Mouse (Mus musculus): ENCODE measurements at regions not wholly inside any gene's neighbourhood (a gene's known extent, or its start where the extent isn't known, plus 50 kb on each side); places are given as distances from the start of the nearest gene placed in this dataset.

DNA sequence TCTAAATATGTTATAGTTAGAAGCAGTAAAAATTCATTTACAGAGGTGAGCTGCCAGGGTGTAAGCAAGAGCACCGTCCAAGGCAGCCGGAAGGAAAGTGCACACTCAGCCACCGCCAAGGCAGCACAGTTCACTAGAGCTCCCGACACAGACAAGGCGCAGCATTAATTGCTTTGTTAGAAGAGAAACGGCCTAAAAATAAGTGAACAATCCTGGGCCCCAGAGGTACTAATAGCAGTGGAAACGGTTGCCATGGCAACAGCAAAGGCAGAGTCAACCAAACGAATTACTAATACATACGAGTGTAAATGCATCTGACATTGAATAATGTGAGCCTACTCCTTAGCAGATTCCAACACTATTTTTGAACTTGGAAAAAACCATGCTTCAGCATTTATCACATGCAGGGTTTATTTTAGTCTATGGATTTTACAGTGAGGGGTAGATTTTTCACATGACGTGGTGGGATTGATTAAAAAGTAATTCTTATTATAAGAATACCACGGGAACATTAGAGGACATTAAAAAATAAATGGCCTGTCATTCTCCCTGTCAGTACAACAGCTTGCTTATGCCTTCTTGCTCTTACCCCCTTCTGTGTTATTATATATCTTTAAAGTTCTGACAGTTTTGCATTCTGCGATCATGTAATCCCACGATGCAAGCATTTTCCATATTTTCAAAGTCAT, 62.5 kb downstream of the Cavin4 start:
- ChIA-PET POLR2A (no interaction called here), CTCF (no interaction called here)

DNA sequence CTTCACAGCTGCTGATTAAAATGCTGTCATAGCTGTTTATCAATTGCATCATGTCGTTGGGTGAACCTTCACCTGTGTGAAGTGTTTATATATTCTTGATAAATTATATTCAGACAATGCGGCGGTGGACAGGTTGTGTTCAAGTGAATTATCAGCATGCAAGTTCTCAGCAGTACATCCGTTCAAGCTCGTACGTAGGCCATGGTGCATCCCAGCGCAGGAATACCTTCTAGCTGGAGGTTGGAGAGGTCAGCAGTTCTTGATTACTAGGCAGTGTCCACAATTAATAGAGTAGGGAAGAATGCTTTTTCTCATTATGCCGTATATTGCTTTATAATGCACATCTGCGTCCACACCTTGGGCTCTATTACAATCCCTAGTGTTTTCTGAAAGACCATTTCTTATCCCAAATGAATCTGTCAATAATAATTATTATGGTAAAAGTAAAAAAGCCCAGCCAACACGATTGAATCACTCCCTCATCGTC, 63.1 kb downstream of the Cavin4 start:
- POLR2A ChIA-PET: no interaction called here
- CTCF ChIA-PET: no interaction called here

DNA sequence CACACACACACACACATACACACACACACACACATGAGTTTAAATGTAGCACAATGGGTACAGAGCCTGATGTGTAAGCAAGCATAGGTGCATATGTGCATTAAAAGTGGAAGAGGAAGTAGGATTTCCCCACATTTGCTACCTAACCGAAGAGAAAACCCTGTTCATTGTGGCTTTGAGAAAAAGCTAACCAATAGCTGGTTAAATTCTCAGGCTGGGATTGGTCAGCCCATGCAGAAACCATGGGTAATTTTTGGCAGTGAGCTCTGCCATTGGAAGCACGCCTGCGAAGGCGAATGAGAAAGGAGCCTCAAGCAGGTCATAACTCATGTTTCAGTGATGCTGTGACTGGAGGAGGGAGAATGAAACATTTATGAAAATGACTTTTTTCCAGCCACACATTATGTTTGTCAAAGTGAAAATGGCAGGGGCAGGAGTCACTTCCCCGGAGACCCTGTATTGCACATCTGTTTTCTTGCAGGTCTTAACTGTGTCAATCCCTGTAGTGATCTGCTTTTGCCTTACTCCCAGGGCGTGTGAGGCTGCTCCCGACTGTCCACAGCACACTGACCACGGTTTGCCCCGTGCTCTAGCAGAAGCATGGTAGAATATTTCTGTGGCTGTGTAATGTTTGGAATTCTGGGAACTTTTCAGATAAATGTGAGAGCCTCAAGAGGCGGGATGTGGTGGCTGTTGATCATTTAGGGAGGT, 71.7 kb downstream of the Cavin4 start:
- ChIA-PET CTCF (interaction anchor here in 1 of 4 experiments (2.0 kb wide), 1 partner anchor 44 kb away, joined by 6 read pairs; no protein-coding TSS in a partner anchor), POLR2A (interaction anchor here in 1 of 4 experiments (1.1 to 1.5 kb wide), 2 partner anchors 26 to 39 kb away, joined by 3 to 4 read pairs; no protein-coding TSS in a partner anchor)

DNA sequence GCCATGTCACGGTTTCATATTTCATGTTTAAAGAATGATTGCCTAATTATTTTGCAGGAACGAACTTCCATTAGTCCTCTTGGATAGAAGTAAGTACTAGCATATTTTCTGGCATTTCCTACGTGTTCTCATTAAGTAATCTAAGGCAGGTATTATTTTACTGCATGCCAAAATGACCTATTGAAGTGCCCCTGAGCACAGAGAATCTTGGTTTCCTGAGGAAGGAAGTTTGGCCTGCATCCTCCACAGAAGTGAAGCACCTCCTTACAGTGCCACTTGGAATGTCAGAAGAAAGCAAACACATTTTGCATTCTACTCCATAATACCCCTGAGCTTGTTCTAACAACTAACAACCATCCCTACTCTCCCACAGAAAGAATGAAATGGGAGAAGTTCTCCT, 82.9 kb downstream of the Cavin4 start:
- ChIA-PET POLR2A (no interaction called here), CTCF (no interaction called here)

DNA sequence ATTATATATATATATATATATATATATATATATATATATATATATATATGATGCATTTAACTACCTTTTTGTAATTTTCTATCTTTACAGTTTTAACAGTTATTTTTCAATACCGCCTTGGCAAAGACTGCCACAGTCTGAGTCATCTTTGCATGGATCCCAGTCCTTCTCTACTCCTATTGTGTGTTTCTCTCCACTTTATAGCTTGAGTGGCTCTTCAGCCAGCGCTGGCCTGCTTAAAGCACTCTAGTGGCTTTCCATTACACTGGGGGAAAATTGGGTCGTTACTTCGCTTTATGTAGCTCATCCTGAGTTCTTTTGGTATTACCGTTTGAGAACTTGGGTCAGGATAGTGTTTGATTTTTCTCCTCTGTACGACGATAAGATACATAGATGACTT, 86.3 kb downstream of the Cavin4 start:
- ChIA-PET POLR2A (no interaction called here), CTCF (no interaction called here)

DNA sequence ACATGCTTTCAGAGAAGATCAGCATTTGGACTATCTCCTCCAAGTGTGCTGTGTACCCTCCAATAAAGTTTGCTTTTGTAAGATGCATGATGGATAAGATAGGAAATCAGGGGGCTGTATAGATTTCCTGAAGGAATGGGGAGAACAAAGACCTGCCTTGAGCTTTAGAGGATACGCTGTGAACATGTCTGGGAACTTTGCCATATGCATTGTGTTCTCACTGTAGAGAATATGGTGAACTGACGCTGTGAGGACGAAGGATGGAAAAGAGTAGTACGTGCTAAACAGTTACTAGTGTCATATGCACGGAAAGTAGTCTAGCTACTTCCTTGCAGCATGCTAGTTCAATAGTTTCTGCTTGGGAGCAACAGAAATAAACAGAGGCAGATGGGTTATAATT, 86.8 kb downstream of the Cavin4 start:
- CTCF ChIA-PET: no interaction called here
- POLR2A ChIA-PET: no interaction called here

DNA sequence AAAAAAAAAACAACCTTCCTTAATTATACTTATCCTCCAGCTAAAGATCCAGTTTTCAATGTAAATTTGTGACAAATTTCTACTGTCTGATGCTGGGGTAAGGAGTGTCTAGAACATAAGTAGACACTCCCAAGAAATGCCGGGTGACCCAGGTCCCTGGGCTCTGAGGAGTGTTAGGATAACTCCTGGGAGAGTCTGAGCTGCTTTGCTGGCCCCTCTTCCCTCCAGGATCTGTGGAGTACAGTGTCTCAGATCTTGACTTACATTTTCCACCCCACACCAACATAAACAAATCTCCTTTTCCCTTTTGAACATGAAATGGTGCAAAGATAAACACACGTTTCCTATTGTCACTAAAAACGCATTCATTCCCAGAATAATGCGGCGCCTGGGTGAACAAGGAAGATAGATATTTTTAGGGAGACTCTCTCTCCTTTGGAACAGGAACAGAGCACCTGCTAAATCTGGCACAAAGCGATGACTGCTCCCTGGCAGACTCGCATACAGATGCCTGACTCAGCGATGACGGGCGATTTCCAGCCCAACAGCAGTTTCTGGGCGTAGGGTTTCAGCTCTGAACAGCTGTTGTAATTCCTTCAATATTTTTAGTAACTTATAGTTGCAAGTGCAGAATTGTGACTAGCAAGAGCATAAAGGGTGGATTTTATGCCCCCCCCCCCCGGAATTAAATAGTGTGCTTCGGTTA, 91.3 kb downstream of the Cavin4 start:
- CTCF ChIA-PET: no interaction called here
- POLR2A ChIA-PET: interaction anchor here in 1 of 4 experiments (0.6 kb wide), 1 partner anchor 659 kb away, joined by 3 read pairs; no protein-coding TSS in a partner anchor

DNA sequence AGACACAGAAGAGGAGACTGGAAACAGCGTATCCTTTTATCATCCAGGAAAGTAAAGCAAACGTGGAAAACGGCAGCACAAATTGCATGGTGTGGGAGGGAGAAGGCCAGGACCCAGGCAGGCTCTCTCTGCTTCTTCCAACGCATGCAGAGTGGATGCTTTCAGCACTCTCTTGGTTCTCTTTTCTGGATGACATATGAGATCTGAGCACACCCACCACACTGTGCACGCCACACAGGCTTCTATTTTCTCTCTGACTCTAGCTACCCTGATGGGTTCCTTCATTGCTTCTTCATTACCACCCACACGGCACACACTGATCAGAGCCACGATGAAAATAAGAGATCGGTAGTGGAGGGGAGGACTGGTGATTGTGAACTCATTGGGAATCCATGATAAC, 97.3 kb downstream of the Cavin4 start:
- CTCF ChIA-PET: no interaction called here
- POLR2A ChIA-PET: interaction anchor here in 1 of 4 experiments (1.4 kb wide), 1 partner anchor 25 kb away, joined by 4 read pairs; no protein-coding TSS in a partner anchor

DNA sequence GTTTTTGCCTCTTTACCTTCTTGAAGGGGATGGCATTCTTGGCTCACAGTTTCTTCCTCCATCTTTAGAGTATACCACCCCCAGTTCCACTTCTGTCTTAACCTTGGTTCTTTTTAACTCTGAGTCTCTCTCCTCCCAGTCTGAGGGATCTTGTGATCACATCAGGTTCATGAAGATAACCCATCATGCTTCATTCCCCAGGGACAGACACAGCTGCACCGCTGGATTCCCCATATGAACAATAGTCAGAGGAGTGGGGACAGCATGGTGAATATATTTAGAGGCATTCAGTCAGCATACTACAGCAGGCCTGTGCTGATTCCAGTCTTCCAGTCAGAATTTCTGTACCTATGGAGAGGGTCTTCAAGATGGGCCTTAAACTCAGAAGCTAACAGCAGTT, 103.1 kb downstream of the Cavin4 start:
- ChIA-PET CTCF (interaction anchor here in 2 of 4 experiments (0.6 to 2.2 kb wide), 2 partner anchors 8 to 12 kb away, joined by 7 read pairs; no protein-coding TSS in a partner anchor), POLR2A (no interaction called here)

DNA sequence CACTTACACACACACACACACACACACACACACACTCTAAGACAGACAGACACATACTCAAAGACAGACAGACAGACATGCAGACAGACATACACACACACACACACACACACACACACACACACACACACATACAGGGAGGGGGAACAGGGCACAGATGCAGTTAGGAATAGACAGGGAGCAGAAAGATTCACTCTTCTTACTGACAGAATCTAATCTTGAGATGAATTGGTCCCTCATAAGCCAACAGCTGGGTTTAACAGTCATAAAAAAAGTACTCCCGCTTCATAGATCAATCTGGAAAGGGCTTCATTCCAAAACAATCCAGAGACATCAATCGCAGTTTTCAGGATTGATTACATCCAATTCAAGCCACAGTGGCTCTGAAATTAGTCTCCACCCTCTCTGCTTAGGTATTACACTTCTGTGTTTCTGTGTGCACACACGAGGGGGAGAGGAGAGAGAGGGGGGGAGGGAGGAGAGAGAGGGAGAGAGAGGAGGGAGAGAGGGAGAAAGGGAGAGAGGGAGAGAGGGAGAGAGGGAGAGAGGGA, 107.2 kb downstream of the Cavin4 start:
- ChIA-PET POLR2A (interaction anchor here in 1 of 4 experiments (0.6 kb wide), 1 partner anchor 37 kb away, joined by 4 read pairs; no protein-coding TSS in a partner anchor), CTCF (interaction anchor here in 2 of 4 experiments (0.9 to 1.6 kb wide), 2 partner anchors 11 to 856 kb away, joined by 3 to 4 read pairs; no protein-coding TSS in a partner anchor)

DNA sequence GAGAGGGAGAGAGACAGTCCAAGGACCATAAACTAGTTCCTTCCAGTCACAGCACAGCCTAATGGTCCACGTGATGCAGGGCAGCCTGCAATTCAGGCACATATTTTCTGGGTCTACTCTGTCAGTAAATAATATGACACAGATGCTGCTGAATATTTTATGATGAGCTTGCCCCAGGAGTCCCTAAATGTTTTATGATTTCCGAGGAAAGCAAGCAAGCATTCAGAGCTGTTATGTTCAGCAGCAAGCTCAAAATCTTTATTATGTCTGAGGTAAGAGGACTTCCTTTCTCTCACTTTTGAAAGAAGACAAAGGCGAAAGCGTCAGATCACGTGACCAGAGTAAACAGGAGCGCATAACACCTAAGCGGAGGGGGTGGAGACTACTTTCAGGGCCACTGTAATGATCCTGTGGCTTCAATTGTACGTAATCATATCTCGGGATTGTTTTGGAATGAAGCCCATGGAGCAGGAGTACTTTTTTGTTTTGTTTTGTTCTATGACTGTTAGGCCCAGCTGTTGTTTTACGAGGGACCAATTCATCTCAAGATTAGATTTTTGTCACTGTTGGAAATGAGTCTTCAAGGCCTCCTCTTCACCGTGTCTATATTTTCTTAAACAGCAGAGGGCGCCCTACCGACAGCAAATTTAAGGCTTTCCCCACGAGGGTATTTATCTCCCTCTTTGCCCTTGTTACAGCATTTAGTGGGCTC, 107.8 kb downstream of the Cavin4 start:
- ChIA-PET CTCF (interaction anchor here in 2 of 4 experiments (0.8 to 1.6 kb wide), 4 partner anchors 10 to 856 kb away, joined by 3 to 5 read pairs (median 4); no protein-coding TSS in a partner anchor), POLR2A (interaction anchor here in 2 of 4 experiments (0.6 to 1.2 kb wide), 2 partner anchors 37 to 705 kb away, joined by 3 to 4 read pairs; no protein-coding TSS in a partner anchor)

DNA sequence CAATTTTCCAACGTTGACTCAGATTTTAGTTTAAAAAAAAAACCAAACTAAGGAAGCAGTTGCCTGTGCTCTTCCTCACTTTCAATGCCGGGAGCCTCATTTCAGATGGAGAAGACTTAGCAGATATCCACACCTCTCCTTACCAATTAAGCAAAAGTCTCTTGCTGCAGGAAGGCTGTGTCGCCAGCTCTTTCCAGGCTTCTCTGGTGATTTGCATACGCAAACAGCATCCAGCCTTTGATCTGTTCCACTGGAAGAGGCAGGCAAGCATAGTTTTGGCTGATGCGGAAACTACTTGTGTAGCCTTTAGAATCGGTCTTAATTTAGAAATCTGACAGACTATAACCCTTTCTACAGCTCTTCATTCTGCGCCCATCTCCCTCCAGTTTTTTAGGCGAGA, 108.5 kb downstream of the Cavin4 start:
- POLR2A ChIA-PET: interaction anchor here in 2 of 4 experiments (0.6 to 1.2 kb wide), 2 partner anchors 219 to 706 kb away, joined by 3 read pairs; no protein-coding TSS in a partner anchor
- CTCF ChIA-PET: interaction anchor here in 3 of 4 experiments (0.5 to 1.6 kb wide), 4 partner anchors 49 to 855 kb away, joined by 3 to 5 read pairs (median 4); no protein-coding TSS in a partner anchor

DNA sequence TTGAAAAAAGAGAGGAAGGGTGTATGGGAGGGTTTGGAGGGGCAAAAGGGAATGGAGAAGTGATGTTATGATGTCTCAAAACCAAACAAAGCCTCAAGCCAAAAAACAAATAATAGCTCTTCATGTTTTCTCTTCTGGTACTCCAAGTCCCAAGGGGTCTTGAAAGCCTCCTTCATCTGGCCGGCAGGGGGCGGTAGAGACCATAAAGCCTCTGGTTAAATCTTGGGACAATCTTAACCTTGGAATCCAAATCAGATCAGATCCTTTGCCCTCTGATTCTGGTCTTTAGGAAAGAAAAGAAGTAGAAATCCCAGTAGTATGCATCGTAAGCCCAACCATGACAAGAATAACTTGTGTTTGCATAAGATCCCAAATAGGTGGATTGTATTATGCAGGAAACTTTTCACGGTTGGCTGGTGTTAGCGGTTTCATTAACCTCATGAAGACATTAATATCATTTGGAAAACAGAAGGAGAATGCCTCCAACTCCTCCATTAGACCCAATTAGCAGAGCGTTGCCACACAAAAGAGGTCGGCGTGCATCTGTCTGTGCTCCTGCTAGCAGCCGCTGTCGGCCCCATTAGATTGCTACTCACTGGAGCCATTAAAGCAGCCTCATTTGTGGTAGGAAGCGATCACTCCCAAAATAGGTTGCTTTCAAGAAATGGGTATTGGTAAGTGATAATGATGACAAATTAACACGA, 116.0 kb downstream of the Cavin4 start:
- CTCF ChIA-PET: interaction anchor here in 3 of 4 experiments (0.6 to 1.7 kb wide), 16 partner anchors 12 to 848 kb away, joined by 3 to 7 read pairs (median 4); partner anchors contain the start of genes Mrpl50 (in 1 of the 3) and Zfp189 (in 1 of the 3)
- POLR2A ChIA-PET: no interaction called here

DNA sequence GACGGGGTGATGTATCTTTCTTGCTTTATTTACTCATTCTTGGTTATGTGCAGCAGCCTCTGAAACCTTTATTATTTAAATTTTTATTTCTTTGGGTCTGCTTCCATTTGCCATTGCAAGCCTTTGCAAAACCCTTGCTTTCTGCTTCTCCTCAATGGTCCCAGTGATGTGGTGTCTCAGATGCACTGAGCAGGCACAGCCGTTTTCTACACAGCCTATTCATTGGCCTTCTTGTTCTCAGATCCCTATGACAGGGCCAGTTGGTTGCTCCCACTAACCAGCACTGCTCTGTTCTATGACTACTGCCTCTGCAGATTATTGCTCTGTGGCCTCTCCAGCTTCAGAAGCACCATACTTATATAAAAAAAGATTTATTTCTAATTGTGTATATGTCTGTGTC, 116.6 kb downstream of the Cavin4 start:
- ChIA-PET POLR2A (no interaction called here), CTCF (no interaction called here)

DNA sequence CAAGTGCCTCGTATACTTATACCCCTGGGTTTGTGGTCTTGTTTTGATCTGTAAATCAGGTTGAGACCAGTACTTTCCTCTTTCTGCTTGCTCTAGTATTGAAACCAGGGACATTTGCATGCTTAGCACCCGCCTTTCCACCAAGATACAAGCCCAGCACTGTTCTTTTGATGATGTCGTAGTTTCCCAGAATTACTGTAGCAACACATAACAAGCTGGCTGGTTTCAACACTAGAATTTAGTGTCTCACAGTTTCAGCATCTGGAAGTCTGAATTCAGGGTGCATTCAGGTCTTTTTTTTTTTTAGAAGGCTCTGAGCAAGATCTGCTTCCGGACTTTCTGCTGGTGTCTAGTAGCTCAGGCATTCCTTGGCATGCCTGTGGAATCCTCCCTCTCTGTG, 117.8 kb downstream of the Cavin4 start:
- CTCF ChIA-PET: interaction anchor here in 2 of 4 experiments (0.6 to 1.4 kb wide), 3 partner anchors 10 to 738 kb away, joined by 3 read pairs; no protein-coding TSS in a partner anchor

DNA sequence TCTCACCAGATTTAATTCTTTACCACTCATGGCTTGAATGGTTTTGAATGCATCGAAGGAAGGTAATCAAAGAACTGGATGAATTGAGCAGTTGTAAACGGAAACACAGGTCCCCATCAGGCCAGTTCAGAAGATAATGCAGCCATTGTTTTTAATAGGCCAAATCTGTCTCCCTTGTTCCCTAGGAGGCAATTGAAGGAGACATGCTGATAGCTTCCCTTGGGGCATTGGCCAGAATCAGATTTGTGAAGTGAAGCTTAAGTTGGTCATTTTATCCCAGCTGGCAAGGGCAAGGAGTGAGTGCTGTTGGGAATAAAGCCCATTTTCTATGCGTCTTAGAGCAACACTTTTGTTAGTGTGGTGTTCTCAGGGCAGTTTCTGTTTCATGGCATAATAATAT, 119.4 kb downstream of the Cavin4 start:
- CTCF ChIA-PET: interaction anchor here in 1 of 4 experiments (0.7 kb wide), 1 partner anchor 69 kb away, joined by 5 read pairs; no protein-coding TSS in a partner anchor

More for the DNA sequence above, 117.8 kb downstream of the Cavin4 start:
- POLR2A ChIA-PET: interaction anchor here in 2 of 4 experiments (0.5 to 0.9 kb wide), 2 partner anchors 9 to 275 kb away, joined by 3 to 5 read pairs; no protein-coding TSS in a partner anchor

DNA sequence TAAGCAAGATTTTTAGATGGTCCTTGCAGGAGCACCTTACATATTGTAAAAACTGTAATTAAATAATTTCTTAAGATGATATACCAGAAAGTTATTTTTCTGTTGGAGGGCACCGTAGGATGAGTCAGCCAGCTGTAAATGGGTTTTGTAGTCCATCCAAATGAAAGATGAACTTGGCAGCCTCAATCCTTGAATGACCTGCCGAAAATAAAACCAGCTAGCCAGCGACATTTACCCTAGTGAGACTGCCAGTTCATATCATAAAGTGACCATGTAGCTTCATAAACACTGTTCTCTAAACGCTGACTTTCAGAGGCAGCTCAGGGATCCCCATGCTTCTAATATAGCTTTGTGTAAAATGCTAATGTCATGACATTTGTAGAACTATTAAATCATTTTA, 127.8 kb downstream of the Cavin4 start:
- ChIA-PET POLR2A (no interaction called here), CTCF (interaction anchor here in 3 of 4 experiments (0.6 to 1.2 kb wide), 3 partner anchors 12 to 840 kb away, joined by 3 to 6 read pairs (median 4); no protein-coding TSS in a partner anchor)

More for the DNA sequence above, 119.4 kb downstream of the Cavin4 start:
- POLR2A ChIA-PET: no interaction called here

DNA sequence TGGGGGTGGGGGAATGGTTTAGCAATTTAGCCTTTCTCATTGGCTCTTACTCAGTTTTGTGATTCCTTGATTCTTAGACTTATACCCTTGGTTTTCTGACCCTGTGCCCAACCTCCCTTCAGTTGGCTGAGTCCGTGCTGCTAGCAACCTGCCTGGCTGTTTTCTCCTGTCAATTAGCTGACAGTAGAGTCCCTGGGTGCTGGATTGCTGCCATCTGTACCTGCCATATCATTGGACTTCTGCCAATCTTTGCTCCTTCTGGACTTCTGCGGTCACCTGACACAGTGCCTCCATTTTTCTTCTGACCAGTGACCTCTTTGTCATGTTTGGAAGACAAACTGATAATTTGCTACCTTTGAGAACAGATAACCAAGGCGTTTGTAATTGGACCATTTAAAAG, 140.5 kb downstream of the Cavin4 start:
- CTCF ChIA-PET: no interaction called here
- POLR2A ChIA-PET: no interaction called here

Data from embryonic stem cell, embryonic (primary cell).